Mouse (Mus musculus): ENCODE results near the gene Kif14. TPM values are rescaled to one million over a fixed set of nuclear protein-coding genes. Genes with fewer than 3 reads are reported as not detected.
A peak's percentile ranks its signal among the peaks of the same experiment; 100 is the strongest.
"Not testable (repeated sequence)": the region's sequence is repeated elsewhere in the genome, so short reads cannot be mapped to it uniquely, and the experiment has no call there.

Kif14 gene
- polyA plus RNA-seq, 1 experiment from 2014 or later: 0.99 TPM

DNA sequence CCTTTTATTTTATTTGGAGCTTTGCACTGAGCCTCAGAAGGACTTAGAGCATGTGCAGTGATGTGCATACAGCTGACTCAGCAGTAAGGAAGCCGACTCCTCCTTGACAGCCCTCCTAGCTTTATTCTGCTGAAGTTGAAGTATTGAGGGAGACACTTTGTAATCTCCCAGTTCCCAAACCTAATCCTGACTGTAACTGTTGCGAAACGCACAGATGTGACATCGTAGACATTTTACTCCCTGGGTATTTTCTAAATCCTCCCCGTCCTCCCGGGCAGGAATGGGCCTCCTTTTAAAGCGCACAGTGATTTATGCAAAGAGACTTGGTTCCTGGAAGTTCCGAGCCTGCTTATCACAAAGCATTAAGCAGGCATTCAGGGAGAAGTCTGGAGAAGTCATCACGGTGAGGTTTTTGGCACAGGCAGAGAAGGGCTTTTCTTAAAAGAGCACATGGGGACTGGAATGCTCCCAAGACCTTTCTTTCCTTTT, 74.3 kb downstream of the Kif14 start:
- Histone ChIP-seq H3K4me2 (ENCODE audit: low read depth, low read length) (no peak overlapping the region), H3K27me3 (ENCODE audit: control insufficient read depth, insufficient read depth, low read length) (no peaks in the 10 kb centered on the region), H3K9ac (replicated peaks; ENCODE audit: low read depth, low read length) (no peak overlapping the region), H3K27ac (ENCODE audit: low read depth, low read length) (no peak overlapping the region), H3K4me1 (ENCODE audit: control insufficient read depth, insufficient read depth, low read length) (no peaks in the 10 kb centered on the region), H3K36me3 (ENCODE audit: control insufficient read depth, insufficient read depth, low read length) (no peaks in the 10 kb centered on the region), H3K9me3 (ENCODE audit: control insufficient read depth, low read length) (no peaks in the 10 kb centered on the region), H3K4me3 (ENCODE audit: low read depth, low read length) (no peak overlapping the region)
- ATAC-seq (ENCODE audit: low read depth): no peak
- WGBS: 38% methylated on average over 9 of the region's 9 CpGs

DNA sequence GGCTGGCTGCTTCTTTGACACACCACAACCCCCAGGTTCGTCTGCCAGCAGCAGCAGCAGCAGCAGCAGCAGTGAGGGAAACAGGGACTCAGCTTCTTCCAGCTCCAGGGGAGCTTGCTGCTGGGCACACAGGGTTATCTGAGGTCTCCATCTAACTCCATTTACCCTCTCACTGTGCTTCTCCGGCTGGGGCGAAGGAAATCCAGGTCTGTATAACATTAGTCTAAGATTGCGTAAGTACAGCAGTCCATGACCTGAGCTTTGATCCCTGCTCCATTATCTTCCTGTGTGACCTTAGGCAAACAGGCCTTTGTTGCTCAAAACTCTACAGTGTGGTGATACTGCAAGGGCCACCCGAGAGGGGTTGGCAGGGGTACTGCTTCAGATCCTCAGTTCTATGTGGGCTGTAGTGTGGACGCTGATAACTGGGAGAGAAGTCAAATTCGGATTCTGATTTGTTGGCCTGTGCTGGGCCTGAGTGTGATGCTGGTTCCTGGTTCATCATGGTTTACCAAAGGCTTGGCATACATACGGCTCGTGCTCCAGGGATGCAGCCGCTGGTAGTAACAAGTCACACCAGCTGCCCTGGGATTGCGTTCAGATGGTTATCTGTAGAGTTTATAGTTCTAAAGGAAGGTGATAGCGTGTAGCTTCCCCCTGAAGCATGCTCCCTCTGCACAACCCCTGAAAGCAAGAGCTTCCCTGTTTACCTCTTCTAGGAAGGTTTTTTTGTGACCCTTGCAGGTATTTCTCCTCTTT, 75.7 kb downstream of the Kif14 start:
- 80% methylated on average over 12 of the region's 12 CpGs for WGBS

DNA sequence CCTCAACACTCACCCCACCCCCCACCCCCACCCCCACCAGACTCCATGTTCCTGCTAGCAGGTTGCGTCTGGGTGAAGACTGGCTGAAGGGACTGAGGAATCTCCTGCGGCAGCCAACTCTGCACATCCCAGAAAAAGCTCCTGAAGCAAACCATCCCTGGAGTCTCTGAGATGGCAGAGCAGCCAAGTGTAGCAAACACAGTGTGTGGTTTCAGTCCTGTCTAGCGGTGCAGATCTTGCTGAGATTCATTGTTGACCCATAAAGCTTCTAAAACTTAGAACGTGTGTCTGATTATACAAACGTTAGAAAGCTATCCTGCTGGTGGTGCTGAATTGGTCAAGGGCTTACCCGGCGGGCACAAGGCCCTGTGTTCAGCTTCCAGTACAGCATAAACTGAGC, 77.8 kb downstream of the Kif14 start:
- Histone ChIP-seq H3K4me2 (ENCODE audit: low read depth, low read length) (no peak overlapping the region), H3K9ac (replicated peaks; ENCODE audit: low read depth, low read length) (no peak overlapping the region), H3K4me1 (ENCODE audit: control insufficient read depth, insufficient read depth, low read length) (no peaks in the 10 kb centered on the region), H3K27ac (ENCODE audit: low read depth, low read length) (no peak overlapping the region), H3K4me3 (ENCODE audit: low read depth, low read length) (no peak overlapping the region), H3K9me3 (ENCODE audit: control insufficient read depth, low read length) (no peaks in the 10 kb centered on the region), H3K27me3 (ENCODE audit: control insufficient read depth, insufficient read depth, low read length) (no peaks in the 10 kb centered on the region), H3K36me3 (ENCODE audit: control insufficient read depth, insufficient read depth, low read length) (no peaks in the 10 kb centered on the region)
- WGBS: 62% methylated on average over 7 of the region's 7 CpGs
- no peak for ATAC-seq (ENCODE audit: low read depth)

More for the DNA sequence above, 75.7 kb downstream of the Kif14 start:
- H3K9me3 ChIP-seq (ENCODE audit: control insufficient read depth, low read length): no peaks in the 10 kb centered on the region
- no peak overlapping the region for H3K27ac ChIP-seq (ENCODE audit: low read depth, low read length)
- no peaks in the 10 kb centered on the region for H3K27me3 ChIP-seq (ENCODE audit: control insufficient read depth, insufficient read depth, low read length)
- no peaks in the 10 kb centered on the region for H3K4me1 ChIP-seq (ENCODE audit: control insufficient read depth, insufficient read depth, low read length)
- no peak overlapping the region for H3K4me2 ChIP-seq (ENCODE audit: low read depth, low read length)
- no peaks in the 10 kb centered on the region for H3K36me3 ChIP-seq (ENCODE audit: control insufficient read depth, insufficient read depth, low read length)
- ATAC-seq (ENCODE audit: low read depth): no peak
- no peak overlapping the region for H3K4me3 ChIP-seq (ENCODE audit: low read depth, low read length)
- no peak overlapping the region for H3K9ac ChIP-seq (replicated peaks; ENCODE audit: low read depth, low read length)

DNA sequence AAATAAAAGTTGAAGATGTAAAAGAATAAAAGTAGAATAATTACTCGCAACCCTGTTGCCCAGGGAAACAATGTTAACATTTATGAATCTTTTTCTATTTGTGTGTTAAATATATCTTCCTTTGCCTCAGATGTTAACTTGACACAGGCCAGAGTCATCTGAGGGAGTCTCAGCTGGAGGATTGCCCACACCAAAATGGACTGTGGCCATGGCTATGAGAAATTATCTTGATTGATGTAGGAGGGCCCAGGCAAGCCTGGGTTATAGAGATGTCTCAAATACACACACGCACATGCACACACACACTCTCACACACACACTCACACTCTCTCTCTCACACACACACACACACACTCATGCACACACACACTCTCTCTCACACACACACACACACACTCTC, 80.9 kb downstream of the Kif14 start:
- WGBS: 82% methylated on average over 2 of the region's 2 CpGs
- no peak overlapping the region for H3K27ac ChIP-seq (ENCODE audit: low read depth, low read length)
- H3K9ac ChIP-seq (replicated peaks; ENCODE audit: low read depth, low read length): no peak overlapping the region
- no peaks in the 10 kb centered on the region for H3K27me3 ChIP-seq (ENCODE audit: control insufficient read depth, insufficient read depth, low read length)
- no peak for ATAC-seq (ENCODE audit: low read depth)
- no peaks in the 10 kb centered on the region for H3K9me3 ChIP-seq (ENCODE audit: control insufficient read depth, low read length)
- H3K36me3 ChIP-seq (ENCODE audit: control insufficient read depth, insufficient read depth, low read length): no peaks in the 10 kb centered on the region
- no peak overlapping the region for H3K4me3 ChIP-seq (ENCODE audit: low read depth, low read length)
- H3K4me1 ChIP-seq (ENCODE audit: control insufficient read depth, insufficient read depth, low read length): no peaks in the 10 kb centered on the region
- no peak overlapping the region for H3K4me2 ChIP-seq (ENCODE audit: low read depth, low read length)

DNA sequence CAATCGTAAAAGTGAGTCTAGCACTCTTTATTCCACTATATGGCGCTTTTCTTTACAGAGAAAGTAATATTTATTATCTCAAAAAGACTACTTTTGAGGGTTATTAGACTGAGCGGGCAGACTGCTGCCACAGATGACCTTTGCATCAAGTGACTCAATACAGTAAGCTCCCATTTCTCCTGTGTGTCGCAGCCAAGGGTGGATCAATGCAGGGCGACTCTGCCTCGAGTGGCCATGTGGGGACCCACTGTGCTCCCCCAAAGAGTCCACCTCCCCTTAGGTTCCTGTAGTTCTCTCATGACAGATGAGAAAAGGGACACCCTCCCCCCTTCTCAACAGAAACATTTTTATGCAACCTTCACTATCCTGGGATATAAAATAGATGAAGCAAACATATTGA, 84.1 kb downstream of the Kif14 start:
- H3K4me2 ChIP-seq (ENCODE audit: low read depth, low read length): no peak overlapping the region
- H3K9ac ChIP-seq (replicated peaks; ENCODE audit: low read depth, low read length): no peak overlapping the region
- ATAC-seq (ENCODE audit: low read depth): no peak
- WGBS: 97% methylated on average over 6 of the region's 6 CpGs
- no peaks in the 10 kb centered on the region for H3K9me3 ChIP-seq (ENCODE audit: control insufficient read depth, low read length)
- H3K4me1 ChIP-seq (ENCODE audit: control insufficient read depth, insufficient read depth, low read length): no peaks in the 10 kb centered on the region
- no peak overlapping the region for H3K27ac ChIP-seq (ENCODE audit: low read depth, low read length)
- H3K27me3 ChIP-seq (ENCODE audit: control insufficient read depth, insufficient read depth, low read length): no peaks in the 10 kb centered on the region
- no peaks in the 10 kb centered on the region for H3K36me3 ChIP-seq (ENCODE audit: control insufficient read depth, insufficient read depth, low read length)
- no peak overlapping the region for H3K4me3 ChIP-seq (ENCODE audit: low read depth, low read length)

DNA sequence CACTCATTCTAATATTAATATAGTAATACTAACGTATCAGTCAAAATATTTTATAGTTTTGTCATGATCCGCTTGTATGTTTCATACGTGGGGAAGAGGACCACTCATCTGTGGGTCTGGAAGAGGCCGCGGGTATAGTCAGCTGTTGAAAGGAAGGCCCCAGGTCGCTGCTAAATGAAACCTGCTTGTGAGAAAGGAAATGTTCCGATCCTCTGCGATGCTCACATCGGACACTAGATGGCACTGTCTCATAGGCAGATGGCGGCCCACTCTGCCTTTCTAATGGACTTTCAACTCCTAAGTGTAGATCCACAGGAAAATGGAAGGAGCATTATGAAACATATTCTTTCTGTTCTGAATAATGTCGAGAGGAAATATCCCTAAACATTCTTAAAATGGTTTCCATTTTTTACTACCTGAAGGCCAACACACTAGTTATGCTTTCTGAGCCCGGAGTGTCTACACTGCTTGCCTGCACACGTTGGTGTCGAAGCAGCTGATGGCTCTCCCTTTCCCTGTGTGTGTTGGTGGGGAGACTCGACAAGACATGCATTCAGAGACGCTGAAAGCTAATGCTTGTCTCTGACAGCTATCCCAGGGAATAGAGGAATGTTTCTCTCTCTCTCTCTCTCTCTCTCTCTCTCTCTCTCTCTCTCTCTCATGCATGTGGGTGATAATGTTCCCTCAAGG, 84.9 kb downstream of the Kif14 start:
- 29% methylated on average over 16 of the region's 16 CpGs for WGBS
- H3K9me3 ChIP-seq (ENCODE audit: control insufficient read depth, low read length): no peaks in the 10 kb centered on the region
- no peak overlapping the region for H3K9ac ChIP-seq (replicated peaks; ENCODE audit: low read depth, low read length)
- H3K4me1 ChIP-seq (ENCODE audit: control insufficient read depth, insufficient read depth, low read length): no peaks in the 10 kb centered on the region
- H3K4me2 ChIP-seq (ENCODE audit: low read depth, low read length): no peak overlapping the region
- H3K27ac ChIP-seq (ENCODE audit: low read depth, low read length): no peak overlapping the region
- H3K36me3 ChIP-seq (ENCODE audit: control insufficient read depth, insufficient read depth, low read length): no peaks in the 10 kb centered on the region
- peak; percentile 64; the same call in 1 of the 2 replicates for ATAC-seq (ENCODE audit: low read depth)
- no peak overlapping the region for H3K4me3 ChIP-seq (ENCODE audit: low read depth, low read length)
- no peaks in the 10 kb centered on the region for H3K27me3 ChIP-seq (ENCODE audit: control insufficient read depth, insufficient read depth, low read length)

DNA sequence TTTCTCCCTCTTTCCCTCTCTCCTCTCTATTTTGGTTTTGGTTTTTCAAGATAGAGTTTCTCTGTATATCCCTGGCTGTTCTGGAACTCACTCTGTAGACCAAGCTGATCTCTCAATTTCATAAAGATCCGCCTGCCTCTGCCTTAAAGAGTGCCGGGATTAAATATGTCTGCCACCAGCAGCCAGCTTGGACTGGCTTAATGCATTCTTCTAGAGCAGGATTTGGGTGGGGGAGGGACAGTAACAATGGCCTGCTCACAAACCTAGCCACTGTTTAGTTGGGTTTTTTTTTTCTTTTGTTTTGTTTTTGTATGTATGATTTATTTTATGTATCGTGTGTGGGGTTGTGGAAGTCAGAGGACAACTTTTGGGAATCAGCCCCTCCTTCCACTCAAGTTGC, 88.5 kb downstream of the Kif14 start:
- no peak for ATAC-seq (ENCODE audit: low read depth)
- no peaks in the 10 kb centered on the region for H3K4me1 ChIP-seq (ENCODE audit: control insufficient read depth, insufficient read depth, low read length)

DNA sequence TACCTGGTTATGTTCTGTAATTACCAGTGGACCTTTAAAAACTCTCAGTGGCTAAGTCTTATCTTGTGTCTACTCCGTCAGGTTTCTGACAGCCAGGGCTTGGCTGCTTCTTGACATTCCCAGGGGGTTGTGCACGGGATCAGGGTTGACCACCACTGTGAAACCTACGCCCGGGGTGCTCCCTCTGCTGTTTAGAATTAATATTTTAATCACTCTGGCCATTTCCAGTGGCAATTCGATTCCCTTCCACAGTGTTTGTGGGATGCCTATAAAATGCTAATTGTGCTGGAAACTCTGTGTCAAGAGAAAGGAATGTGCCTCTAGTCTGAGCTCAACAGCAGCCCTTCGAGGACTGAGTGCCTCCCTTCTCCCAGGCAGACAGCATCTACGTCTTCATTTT, 89.7 kb downstream of the Kif14 start:
- 27% methylated on average over 7 of the region's 7 CpGs for WGBS
- ATAC-seq (ENCODE audit: low read depth): no peak
- H3K27me3 ChIP-seq (ENCODE audit: control insufficient read depth, insufficient read depth, low read length): no peaks in the 10 kb centered on the region
- no peak overlapping the region for H3K9ac ChIP-seq (replicated peaks; ENCODE audit: low read depth, low read length)
- H3K4me3 ChIP-seq (ENCODE audit: low read depth, low read length): no peak overlapping the region
- no peak overlapping the region for H3K27ac ChIP-seq (ENCODE audit: low read depth, low read length)
- no peaks in the 10 kb centered on the region for H3K9me3 ChIP-seq (ENCODE audit: control insufficient read depth, low read length)
- no peaks in the 10 kb centered on the region for H3K4me1 ChIP-seq (ENCODE audit: control insufficient read depth, insufficient read depth, low read length)
- H3K4me2 ChIP-seq (ENCODE audit: low read depth, low read length): no peak overlapping the region
- no peaks in the 10 kb centered on the region for H3K36me3 ChIP-seq (ENCODE audit: control insufficient read depth, insufficient read depth, low read length)

More for the DNA sequence above, 88.5 kb downstream of the Kif14 start:
- no peak overlapping the region for H3K27ac ChIP-seq (ENCODE audit: low read depth, low read length)
- no peak overlapping the region for H3K4me2 ChIP-seq (ENCODE audit: low read depth, low read length)
- H3K4me3 ChIP-seq (ENCODE audit: low read depth, low read length): no peak overlapping the region
- H3K36me3 ChIP-seq (ENCODE audit: control insufficient read depth, insufficient read depth, low read length): no peaks in the 10 kb centered on the region
- no peaks in the 10 kb centered on the region for H3K9me3 ChIP-seq (ENCODE audit: control insufficient read depth, low read length)
- no peak overlapping the region for H3K9ac ChIP-seq (replicated peaks; ENCODE audit: low read depth, low read length)
- 85% methylated on average over 3 of the region's 3 CpGs for WGBS
- no peaks in the 10 kb centered on the region for H3K27me3 ChIP-seq (ENCODE audit: control insufficient read depth, insufficient read depth, low read length)

DNA sequence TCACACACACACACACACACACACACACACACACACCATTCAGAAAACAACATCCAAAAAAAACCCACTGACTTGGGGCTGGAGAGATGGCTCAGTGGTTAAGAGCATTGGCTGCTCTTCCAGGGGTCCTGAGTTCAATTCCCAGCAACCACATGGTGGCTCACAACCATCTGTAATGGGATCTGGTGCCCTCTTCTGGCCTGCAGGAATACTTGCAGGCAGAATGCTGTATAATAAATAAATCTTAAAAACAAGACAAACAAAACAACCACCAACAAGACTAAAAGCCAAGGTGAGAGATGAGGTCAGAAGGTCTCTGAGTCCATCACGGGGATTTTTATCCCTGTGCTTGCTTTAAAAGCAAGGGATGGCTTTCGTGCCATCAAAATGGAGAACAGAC, 90.5 kb downstream of the Kif14 start:
- H3K4me3 ChIP-seq (ENCODE audit: low read depth, low read length); H3K4me2 ChIP-seq (ENCODE audit: low read depth, low read length); H3K27me3 ChIP-seq (ENCODE audit: control insufficient read depth, insufficient read depth, low read length); ATAC-seq (ENCODE audit: low read depth); H3K9me3 ChIP-seq (ENCODE audit: control insufficient read depth, low read length); H3K27ac ChIP-seq (ENCODE audit: low read depth, low read length); H3K9ac ChIP-seq (replicated peaks; ENCODE audit: low read depth, low read length); H3K36me3 ChIP-seq (ENCODE audit: control insufficient read depth, insufficient read depth, low read length); H3K4me1 ChIP-seq (ENCODE audit: control insufficient read depth, insufficient read depth, low read length): not testable (repeated sequence)
- 93% methylated on average over 2 of the region's 2 CpGs for WGBS

All from neural tube, embryonic 14.5 days (tissue).